Comparison of ENCODE assay signal across 19 mouse cellular contexts in the genomic region with DNA sequence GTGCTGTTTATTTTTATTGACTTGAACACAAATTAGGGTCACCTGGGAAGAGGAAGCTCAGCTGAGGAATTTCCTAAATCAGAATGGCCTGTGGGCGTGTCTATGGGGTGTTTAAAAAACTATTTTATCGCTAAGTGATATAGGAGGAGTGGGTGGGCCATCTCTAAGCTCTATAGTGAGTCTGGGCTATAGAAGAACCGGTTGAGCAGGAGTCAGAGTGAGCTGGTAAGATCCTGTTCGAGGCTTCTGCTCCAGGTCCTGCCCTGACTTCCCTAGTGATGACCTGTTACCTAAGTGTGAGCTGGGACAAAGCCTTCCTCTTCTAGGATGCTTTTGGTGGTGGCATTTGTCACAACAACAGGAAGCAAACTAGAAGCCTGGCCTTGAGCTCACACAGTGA.
"Had no signal": no experiment of that assay in that cellular context is flagged by ENCODE, and none has a peak within 500 bp of the region (broad histone marks: within the 10 kb centered on the region; RNA-seq: fewer than 3 reads in every experiment).

No protein-coding gene starts in this region.

- H3K27me3 ChIP-seq: intestine, embryonic 15.5 days; kidney, embryonic 15.5 days; limb, embryonic 13.5 days; liver, embryonic 13.5 days; midbrain, embryonic 15.5 days; neural tube, embryonic 13.5 days had no signal

- ATAC-seq: intestine, embryonic 15.5 days; midbrain, embryonic 15.5 days had no signal

- H3K36me3 ChIP-seq: intestine, embryonic 15.5 days; kidney, embryonic 15.5 days; limb, embryonic 10.5 days; limb, embryonic 13.5 days; liver, embryonic 13.5 days; midbrain, embryonic 12.5 days; midbrain, embryonic 15.5 days; neural tube, embryonic 13.5 days had no signal

- DNase-seq: kidney, adult 11 months; kidney, adult 8-10 months; kidney, postnatal 10 days; kidney, postnatal 36 days; liver; liver, embryonic 13.5 days; lung, postnatal 14 days; retina, postnatal 1 day; right cerebral cortex, postnatal 25 days; spleen, adult 18-20 months; thymus, postnatal 25 days had no signal

- H3K4me3 ChIP-seq: intestine, embryonic 15.5 days; kidney, embryonic 15.5 days; limb, embryonic 10.5 days; limb, embryonic 13.5 days; liver, embryonic 13.5 days; midbrain, embryonic 12.5 days; midbrain, embryonic 15.5 days; myocyte; neural tube, embryonic 13.5 days had no signal

- H3K4me2 ChIP-seq: intestine, embryonic 15.5 days; kidney, embryonic 15.5 days; limb, embryonic 13.5 days; liver, embryonic 13.5 days; midbrain, embryonic 12.5 days; midbrain, embryonic 15.5 days; neural tube, embryonic 13.5 days had no signal

- H3K9me3 ChIP-seq: intestine, embryonic 15.5 days; kidney, embryonic 15.5 days; limb, embryonic 10.5 days; limb, embryonic 13.5 days; liver, embryonic 13.5 days; midbrain, embryonic 12.5 days; midbrain, embryonic 15.5 days; neural tube, embryonic 13.5 days had no signal

- H3K9ac ChIP-seq: intestine, embryonic 15.5 days; kidney, embryonic 15.5 days; limb, embryonic 13.5 days; liver, embryonic 13.5 days; midbrain, embryonic 12.5 days; midbrain, embryonic 15.5 days; neural tube, embryonic 13.5 days had no signal

- H3K4me1 ChIP-seq: midbrain, embryonic 12.5 days had no signal

- H3K27ac ChIP-seq: intestine, embryonic 15.5 days; liver, embryonic 13.5 days; midbrain, embryonic 12.5 days; midbrain, embryonic 15.5 days; neural tube, embryonic 13.5 days had no signal
